In genomic region chr9:118943941-118944340, GRCm38 (mm10) we compare ENCODE assay signal across 26 mouse cellular contexts. TPM values are rescaled to one million over a fixed set of nuclear protein-coding genes. Genes with fewer than 3 reads are reported as not detected.
A peak's percentile ranks its signal among the peaks of the same experiment; 100 is the strongest.
DNase-seq lines count a peak whose midpoint lies in the region; ATAC-seq and TF ChIP-seq lines count a peak whose summit lies in the region.
"Had no signal": no experiment of that assay in that cellular context is flagged by ENCODE, and none has a peak within 500 bp of the region (broad histone marks: within the 10 kb centered on the region; RNA-seq: fewer than 3 reads in every experiment).

No protein-coding gene starts in this region.

- H3K4me1 ChIP-seq in heart, embryonic 16.5 days (ENCODE audit: control insufficient read depth, insufficient read depth, low read length): peaks cover 35% of the 10 kb centered on the region
- peaks cover 8% of the 10 kb centered on the region; the same call in 1 of the 2 replicates for H3K4me1 ChIP-seq in lung, embryonic 14.5 days (ENCODE audit: insufficient read depth)
- H3K4me1 ChIP-seq in liver, embryonic 15.5 days (replicated peaks): peaks cover 26% of the 10 kb centered on the region
- H3K4me1 ChIP-seq in forebrain, embryonic 11.5 days (replicated peaks; ENCODE audit: control insufficient read depth, insufficient read depth, low read length): no peaks in the 10 kb centered on the region

- TF ChIP-seq CTCF in lung, embryonic 14.5 days (IDR thresholded peaks at IDR 0.05; ENCODE audit: low read depth): no peak

- H3K4me2 ChIP-seq in heart, embryonic 16.5 days (ENCODE audit: low read depth, low read length): no peak overlapping the region
- H3K4me2 ChIP-seq in lung, embryonic 14.5 days: 0 out of 2 replicates have a peak overlapping the region, but pooled peaks have one; percentile 18
- H3K4me2 ChIP-seq in liver, embryonic 15.5 days: 0 out of 2 replicates have a peak overlapping the region, but pooled peaks have one; percentile 23
- no peak overlapping the region for H3K4me2 ChIP-seq in forebrain, embryonic 11.5 days (ENCODE audit: low read depth, low read length, severe bottlenecking)
- H3K4me2 ChIP-seq: embryonic facial prominence, embryonic 15.5 days; forebrain, embryonic 15.5 days; hindbrain, embryonic 14.5 days; limb, embryonic 13.5 days; lung, embryonic 15.5 days had no signal

- intact Hi-C loops in heart, postnatal 10 days (cut with DNase I): no loop called here

- no peak overlapping the region for H3K9ac ChIP-seq in heart, embryonic 16.5 days (ENCODE audit: low read length)
- no peak overlapping the region for H3K9ac ChIP-seq in lung, embryonic 14.5 days
- no peak overlapping the region for H3K9ac ChIP-seq in liver, embryonic 15.5 days
- H3K9ac ChIP-seq in forebrain, embryonic 11.5 days (ENCODE audit: low read length): no peak overlapping the region
- H3K9ac ChIP-seq: embryonic facial prominence, embryonic 15.5 days; forebrain, embryonic 15.5 days; hindbrain, embryonic 14.5 days; limb, embryonic 13.5 days; lung, embryonic 15.5 days had no signal

- DNase-seq in heart, postnatal 10 days: no peak
- no peak for DNase-seq in lung, embryonic 14.5 days
- DNase-seq in lung, adult 18-20 months: no peak
- peak; percentile 48 for DNase-seq in ZHBTc4 (ENCODE audit: low read depth, low spot score)
- no peak for DNase-seq in forebrain, embryonic 11.5 days (ENCODE audit: low spot score)
- no peak for DNase-seq in cerebellum, adult 9-10 months
- DNase-seq: adrenal gland, postnatal 14 days; B cell, adult 2 months; cerebellum, adult 8-10 months; heart, postnatal 4 days; kidney, adult 9 months; kidney, postnatal 14 days; layer of hippocampus, postnatal 36 days; thymus, postnatal 14 days had no signal

- H3K4me3 ChIP-seq in heart, embryonic 16.5 days (ENCODE audit: low read length): no peak overlapping the region
- no peak overlapping the region for H3K4me3 ChIP-seq in lung, embryonic 14.5 days (ENCODE audit: low read depth, low read length)
- no peak overlapping the region for H3K4me3 ChIP-seq in liver, embryonic 15.5 days (replicated peaks)
- H3K4me3 ChIP-seq in forebrain, embryonic 11.5 days (ENCODE audit: low read depth, low read length): no peak overlapping the region
- H3K4me3 ChIP-seq: embryonic facial prominence, embryonic 15.5 days; forebrain, embryonic 15.5 days; limb, embryonic 13.5 days; lung, embryonic 15.5 days; midbrain, embryonic 10.5 days had no signal

- no peaks in the 10 kb centered on the region for H3K9me3 ChIP-seq in heart, embryonic 16.5 days (replicated peaks; ENCODE audit: control insufficient read depth, low read length)
- H3K9me3 ChIP-seq in lung, embryonic 14.5 days (ENCODE audit: low read depth, low read length): no peaks in the 10 kb centered on the region
- no peaks in the 10 kb centered on the region for H3K9me3 ChIP-seq in liver, embryonic 15.5 days (replicated peaks)
- no peaks in the 10 kb centered on the region for H3K9me3 ChIP-seq in forebrain, embryonic 11.5 days (ENCODE audit: control insufficient read depth, low read length)
- H3K9me3 ChIP-seq: embryonic facial prominence, embryonic 15.5 days; forebrain, embryonic 15.5 days; limb, embryonic 13.5 days; lung, embryonic 15.5 days; midbrain, embryonic 10.5 days had no signal

- no peaks in the 10 kb centered on the region for H3K27me3 ChIP-seq in heart, embryonic 16.5 days (ENCODE audit: control insufficient read depth, insufficient read depth, low read length)
- H3K27me3 ChIP-seq in lung, embryonic 14.5 days (ENCODE audit: insufficient read depth, low read length): no peaks in the 10 kb centered on the region
- no peaks in the 10 kb centered on the region for H3K27me3 ChIP-seq in liver, embryonic 15.5 days
- H3K27me3 ChIP-seq in forebrain, embryonic 11.5 days (ENCODE audit: control insufficient read depth, insufficient read depth, low read length): no peaks in the 10 kb centered on the region
- H3K27me3 ChIP-seq: embryonic facial prominence, embryonic 15.5 days; forebrain, embryonic 15.5 days; limb, embryonic 13.5 days; lung, embryonic 15.5 days had no signal

- no peaks in the 10 kb centered on the region for H3K36me3 ChIP-seq in heart, embryonic 16.5 days (ENCODE audit: control insufficient read depth, insufficient read depth)
- H3K36me3 ChIP-seq in lung, embryonic 14.5 days (ENCODE audit: insufficient read depth): no peaks in the 10 kb centered on the region
- H3K36me3 ChIP-seq in liver, embryonic 15.5 days (replicated peaks): no peaks in the 10 kb centered on the region
- H3K36me3 ChIP-seq in forebrain, embryonic 11.5 days (ENCODE audit: control insufficient read depth, insufficient read depth, low read length): no peaks in the 10 kb centered on the region
- H3K36me3 ChIP-seq: embryonic facial prominence, embryonic 15.5 days; forebrain, embryonic 15.5 days; G1E; lung, embryonic 15.5 days; midbrain, embryonic 10.5 days had no signal

- no peak overlapping the region for H3K27ac ChIP-seq in heart, embryonic 16.5 days (ENCODE audit: low read length)
- no peak overlapping the region for H3K27ac ChIP-seq in lung, embryonic 14.5 days (ENCODE audit: low read depth)
- H3K27ac ChIP-seq in liver, embryonic 15.5 days (replicated peaks): no peak overlapping the region
- H3K27ac ChIP-seq in forebrain, embryonic 11.5 days (ENCODE audit: low read depth, low read length): no peak overlapping the region
- H3K27ac ChIP-seq: embryonic facial prominence, embryonic 15.5 days; forebrain, embryonic 15.5 days; hindbrain, embryonic 14.5 days; limb, embryonic 13.5 days; lung, embryonic 15.5 days; midbrain, embryonic 10.5 days had no signal

- 43% methylated on average over 5 of the region's 5 CpGs for WGBS in heart, embryonic 16.5 days
- 55% methylated on average over 5 of the region's 5 CpGs for WGBS in lung, embryonic 14.5 days
- WGBS in liver, embryonic 15.5 days (ENCODE audit: insufficient replicate concordance): 21% methylated on average over 5 of the region's 5 CpGs
- 65% methylated on average over 5 of the region's 5 CpGs for WGBS in forebrain, embryonic 11.5 days

- 0 out of 2 replicates have a peak, but pooled peaks have one; percentile 24 for ATAC-seq in heart, embryonic 16.5 days (replicated peaks; ENCODE audit: extremely low read depth, insufficient read depth, low FRiP score)
- no peak for ATAC-seq in lung, embryonic 14.5 days (ENCODE audit: insufficient read depth)
- no peak for ATAC-seq in liver, embryonic 15.5 days (ENCODE audit: insufficient read depth)
- ATAC-seq in forebrain, embryonic 11.5 days (replicated peaks; ENCODE audit: low FRiP score): no peak
- ATAC-seq: forebrain, embryonic 15.5 days; inflammation-experienced regulatory T-cells, adult 6 months; midbrain, embryonic 16.5 days had no signal

RNA-seq across cellular contexts. Expression of gene Ctdspl, which starts 17.7 kb away (rescaled TPM):
- 8.1 and 9.3 TPM in 2 replicates for polyA plus RNA-seq in heart, embryonic 16.5 days (2015; fragmentation: Nextera tagmentation; extraction: Ambion mirVana)
- total RNA-seq in heart, postnatal 10 days (2021): 10 to 100 TPM; 16.0 to 17.5 TPM
- 20.1 and 22.9 TPM in 2 replicates for polyA plus RNA-seq in lung, embryonic 14.5 days (2014; fragmentation: Nextera tagmentation; extraction: Ambion mirVana)
- 2.5 and 2.9 TPM in 2 replicates for polyA plus RNA-seq in liver, embryonic 15.5 days (2015; fragmentation: Nextera tagmentation; extraction: Ambion mirVana)
- polyA plus RNA-seq in forebrain, embryonic 11.5 days (2014; fragmentation: Nextera tagmentation; extraction: Ambion mirVana): 9.0 and 9.1 TPM in 2 replicates
- total RNA-seq: CH12.LX had no signal
- polyA plus RNA-seq: G1E had no signal

Comparison
In these comparisons a context has a peak if more than half of its experiments do, and no peak if none do; other contexts are left out.
1. H3K4me2 ChIP-seq: peak in lung, embryonic 14.5 days (single experiment) and liver, embryonic 15.5 days (single experiment); none in heart, embryonic 16.5 days (single experiment) and forebrain, embryonic 11.5 days (single experiment).